ENCODE assay signal across 8 mouse cellular contexts in genomic region chr3:65527691-65528601, GRCm38 (mm10). TPM values are rescaled to one million over a fixed set of nuclear protein-coding genes. Genes with fewer than 3 reads are reported as not detected.
A peak's percentile ranks its signal among the peaks of the same experiment; 100 is the strongest.
DNase-seq lines count a peak whose midpoint lies in the region; ATAC-seq lines count a peak whose summit lies in the region.

Gene Tiparp (plus strand): TSS chr3:65528410.

- peak within 1 kb of the TSS; percentile 61 for H3K4me2 ChIP-seq in intestine, embryonic 14.5 days (ENCODE audit: low read length)

- H3K4me1 ChIP-seq in intestine, embryonic 14.5 days (replicated peaks; ENCODE audit: control insufficient read depth, insufficient read depth, low read length) = peaks cover 4% of the 10 kb centered on the region; the same call in 1 of the 2 replicates

- H3K4me3 ChIP-seq in intestine, embryonic 14.5 days (ENCODE audit: low read depth, low read length) = peak within 1 kb of the TSS; percentile 83

- H3K36me3 ChIP-seq in intestine, embryonic 14.5 days (ENCODE audit: control insufficient read depth, insufficient read depth, low read length) = peaks cover 7% of the 10 kb centered on the region; the same call in 1 of the 2 replicates

- peak within 1 kb of the TSS; percentile 96 for H3K9ac ChIP-seq in intestine, embryonic 14.5 days (ENCODE audit: low read length)

- no peaks in the 10 kb centered on the region for H3K9me3 ChIP-seq in intestine, embryonic 14.5 days (ENCODE audit: control insufficient read depth, low read length)

- ATAC-seq in intestine, embryonic 14.5 days (replicated peaks; ENCODE audit: low FRiP score, low TSS enrichment, low read depth) = peak; percentile 89

- DNase-seq in adrenal gland, adult 18-20 months (ENCODE audit: low spot score in 2 of 2) = peak; percentile 92
- peak; percentile 97 for DNase-seq in embryo, embryonic 11 days
- peak; percentile 95 for DNase-seq in gastrocnemius, postnatal 25 days
- DNase-seq in intestine, embryonic 14.5 days (ENCODE audit: low spot score) = peak; percentile 96
- DNase-seq in left cerebral cortex, postnatal 14 days (ENCODE audit: low spot score in 2 of 2) = peak; percentile 89
- DNase-seq in mesoderm, embryonic 11.5 days (ENCODE audit: low read depth, low spot score) = peak; percentile 95
- DNase-seq in right cerebral cortex, postnatal 36 days (ENCODE audit: low spot score in 2 of 2) = peak; percentile 85 to 88
- peak; percentile 97 for DNase-seq in yolk sac, embryonic 10.5 days (ENCODE audit: low spot score)

- WGBS in intestine, embryonic 14.5 days = under 1% methylated on average over 93 of the region's 109 CpGs

- H3K27me3 ChIP-seq in intestine, embryonic 14.5 days (replicated peaks; ENCODE audit: control insufficient read depth, insufficient read depth, low read length) = no peaks in the 10 kb centered on the region

- intact Hi-C loops in left cerebral cortex, postnatal 14 days (cut with DNase I) = loop anchor here (2.0 to 5.0 kb wide), 5 partner anchors 71 to 399 kb away; no protein-coding TSS in a partner anchor

- peak within 1 kb of the TSS; percentile 99 for H3K27ac ChIP-seq in intestine, embryonic 14.5 days (ENCODE audit: low read depth)

RNA-seq across cellular contexts. Expression of gene Tiparp, which starts in this region (rescaled TPM):
- total RNA-seq in adrenal gland, adult 18-20 months (2021) = 10 to 100 TPM; 13.8 to 21.6 TPM
- 1 to 10 TPM; 8.4 to 9.7 TPM for total RNA-seq in gastrocnemius, postnatal 25 days (2021)
- polyA plus RNA-seq in intestine, embryonic 14.5 days (2014; fragmentation: Nextera tagmentation; extraction: Ambion mirVana) = 46.1 and 49.5 TPM in 2 replicates
- total RNA-seq in left cerebral cortex, postnatal 14 days (2021) = 10 to 100 TPM; 10.9 to 15.4 TPM

Comparison
In these comparisons a context has a peak if more than half of its experiments do, and no peak if none do; other contexts are left out.
1. Peak in every context shown above with its lines: DNase-seq, ATAC-seq, H3K4me3 ChIP-seq and H3K27ac ChIP-seq.